19 mouse cellular contexts compared by ENCODE assay signal in genomic region chr7:116808475-116808874, GRCm38 (mm10).
DNase-seq lines count a peak whose midpoint lies in the region; ATAC-seq and TF ChIP-seq lines count a peak whose summit lies in the region.
"Had no signal": no experiment of that assay in that cellular context is flagged by ENCODE, and none has a peak within 500 bp of the region (broad histone marks: within the 10 kb centered on the region; RNA-seq: fewer than 3 reads in every experiment).

No protein-coding gene starts in this region.

- peak; percentile 61 for ATAC-seq in forebrain, embryonic 11.5 days (replicated peaks; ENCODE audit: low FRiP score)
- ATAC-seq in forebrain, postnatal 0 days = no peak
- ATAC-seq in hindbrain, embryonic 15.5 days (ENCODE audit: low FRiP score, low read depth) = peak; percentile 27; the same call in 1 of the 2 replicates
- no peak for ATAC-seq in hindbrain, embryonic 13.5 days (ENCODE audit: low FRiP score)
- ATAC-seq in neural tube, embryonic 15.5 days (ENCODE audit: low FRiP score) = no peak
- ATAC-seq in forebrain, embryonic 16.5 days = peak; percentile 38; the same call in 1 of the 2 replicates
- ATAC-seq: activated CD4-positive, CD25-positive, alpha-beta regulatory T cell, adult 4 months; hindbrain, postnatal 0 days; Patski had no signal

- no peak overlapping the region for H3K4me2 ChIP-seq in forebrain, embryonic 11.5 days (ENCODE audit: low read depth, low read length, severe bottlenecking)
- no peak overlapping the region for H3K4me2 ChIP-seq in forebrain, postnatal 0 days (ENCODE audit: low read depth)
- H3K4me2 ChIP-seq in hindbrain, embryonic 15.5 days = no peak overlapping the region
- no peak overlapping the region for H3K4me2 ChIP-seq in hindbrain, embryonic 13.5 days
- no peak overlapping the region for H3K4me2 ChIP-seq in neural tube, embryonic 15.5 days
- H3K4me2 ChIP-seq in forebrain, embryonic 16.5 days (ENCODE audit: low read length) = no peak overlapping the region
- H3K4me2 ChIP-seq: embryonic facial prominence, embryonic 13.5 days had no signal

- no peaks in the 10 kb centered on the region for H3K27me3 ChIP-seq in forebrain, embryonic 11.5 days (ENCODE audit: control insufficient read depth, insufficient read depth, low read length)
- H3K27me3 ChIP-seq in forebrain, postnatal 0 days (ENCODE audit: insufficient read depth, low read length) = no peaks in the 10 kb centered on the region
- no peaks in the 10 kb centered on the region for H3K27me3 ChIP-seq in hindbrain, embryonic 15.5 days
- no peaks in the 10 kb centered on the region for H3K27me3 ChIP-seq in hindbrain, embryonic 13.5 days
- no peaks in the 10 kb centered on the region for H3K27me3 ChIP-seq in neural tube, embryonic 15.5 days (replicated peaks)
- H3K27me3 ChIP-seq in forebrain, embryonic 16.5 days (replicated peaks; ENCODE audit: control insufficient read depth, insufficient read depth, low read length) = no peaks in the 10 kb centered on the region
- H3K27me3 ChIP-seq: embryonic facial prominence, embryonic 13.5 days; Patski had no signal

- H3K9ac ChIP-seq in forebrain, embryonic 11.5 days (ENCODE audit: low read length) = no peak overlapping the region
- H3K9ac ChIP-seq in forebrain, postnatal 0 days = no peak overlapping the region
- no peak overlapping the region for H3K9ac ChIP-seq in hindbrain, embryonic 15.5 days
- H3K9ac ChIP-seq in hindbrain, embryonic 13.5 days = no peak overlapping the region
- H3K9ac ChIP-seq in neural tube, embryonic 15.5 days (replicated peaks) = no peak overlapping the region
- no peak overlapping the region for H3K9ac ChIP-seq in forebrain, embryonic 16.5 days (replicated peaks; ENCODE audit: low read depth, low read length)
- H3K9ac ChIP-seq: embryonic facial prominence, embryonic 13.5 days had no signal

- H3K9me3 ChIP-seq in forebrain, embryonic 11.5 days (ENCODE audit: control insufficient read depth, low read length) = no peaks in the 10 kb centered on the region; the same call in 1 of the 2 replicates
- H3K9me3 ChIP-seq in forebrain, postnatal 0 days (ENCODE audit: low read length) = no peaks in the 10 kb centered on the region
- no peaks in the 10 kb centered on the region for H3K9me3 ChIP-seq in hindbrain, embryonic 15.5 days
- no peaks in the 10 kb centered on the region for H3K9me3 ChIP-seq in hindbrain, embryonic 13.5 days
- H3K9me3 ChIP-seq in neural tube, embryonic 15.5 days (replicated peaks) = no peaks in the 10 kb centered on the region
- no peaks in the 10 kb centered on the region for H3K9me3 ChIP-seq in forebrain, embryonic 16.5 days (ENCODE audit: control insufficient read depth, low read length)
- H3K9me3 ChIP-seq: embryonic facial prominence, embryonic 13.5 days had no signal

- H3K36me3 ChIP-seq in forebrain, embryonic 11.5 days (ENCODE audit: control insufficient read depth, insufficient read depth, low read length) = no peaks in the 10 kb centered on the region
- H3K36me3 ChIP-seq in forebrain, postnatal 0 days (ENCODE audit: insufficient read depth) = no peaks in the 10 kb centered on the region
- H3K36me3 ChIP-seq in hindbrain, embryonic 15.5 days = no peaks in the 10 kb centered on the region
- no peaks in the 10 kb centered on the region for H3K36me3 ChIP-seq in hindbrain, embryonic 13.5 days
- H3K36me3 ChIP-seq in neural tube, embryonic 15.5 days = no peaks in the 10 kb centered on the region
- no peaks in the 10 kb centered on the region for H3K36me3 ChIP-seq in forebrain, embryonic 16.5 days (ENCODE audit: control insufficient read depth, insufficient read depth)
- H3K36me3 ChIP-seq: embryonic facial prominence, embryonic 13.5 days had no signal

- DNase-seq in forebrain, embryonic 11.5 days (ENCODE audit: low spot score) = no peak
- DNase-seq in forebrain, postnatal 0 days = no peak
- DNase-seq in neural tube, embryonic 10.5 days (ENCODE audit: extremely low spot score, low spot score) = no peak
- no peak for DNase-seq in gastrocnemius, adult 18-20 months (ENCODE audit: low spot score)
- DNase-seq: adrenal gland, postnatal 14 days; cerebellum, adult 18-20 months; cerebellum, adult 9-11 months; cerebellum, postnatal 36 days; gastrocnemius, postnatal 14 days; heart, postnatal 10 days; kidney, adult 11 months had no signal

- H3K4me3 ChIP-seq in forebrain, embryonic 11.5 days (ENCODE audit: low read depth, low read length) = no peak overlapping the region
- no peak overlapping the region for H3K4me3 ChIP-seq in forebrain, postnatal 0 days (ENCODE audit: low read depth, low read length)
- no peak overlapping the region for H3K4me3 ChIP-seq in hindbrain, embryonic 15.5 days
- no peak overlapping the region for H3K4me3 ChIP-seq in hindbrain, embryonic 13.5 days
- H3K4me3 ChIP-seq in neural tube, embryonic 15.5 days (replicated peaks) = no peak overlapping the region
- no peak overlapping the region for H3K4me3 ChIP-seq in forebrain, embryonic 16.5 days (replicated peaks; ENCODE audit: low read length)
- H3K4me3 ChIP-seq: embryonic facial prominence, embryonic 13.5 days had no signal

- H3K4me1 ChIP-seq in forebrain, embryonic 11.5 days (replicated peaks; ENCODE audit: control insufficient read depth, insufficient read depth, low read length) = no peaks in the 10 kb centered on the region
- no peaks in the 10 kb centered on the region for H3K4me1 ChIP-seq in forebrain, postnatal 0 days (ENCODE audit: insufficient read depth)
- H3K4me1 ChIP-seq in hindbrain, embryonic 15.5 days (replicated peaks) = peaks cover 8% of the 10 kb centered on the region; the same call in 1 of the 2 replicates
- H3K4me1 ChIP-seq in hindbrain, embryonic 13.5 days (replicated peaks) = peaks cover 10% of the 10 kb centered on the region
- H3K4me1 ChIP-seq in neural tube, embryonic 15.5 days = peaks cover 14% of the 10 kb centered on the region
- H3K4me1 ChIP-seq in forebrain, embryonic 16.5 days (replicated peaks; ENCODE audit: control insufficient read depth, insufficient read depth, low read length) = peaks cover 8% of the 10 kb centered on the region
- H3K4me1 ChIP-seq: embryonic facial prominence, embryonic 13.5 days had no signal

- no peak for TF ChIP-seq CTCF in forebrain, postnatal 0 days (IDR thresholded peaks at IDR 0.05; ENCODE audit: low read depth)

- no peak overlapping the region for H3K27ac ChIP-seq in forebrain, embryonic 11.5 days (ENCODE audit: low read depth, low read length)
- H3K27ac ChIP-seq in forebrain, postnatal 0 days (ENCODE audit: low read depth, low read length) = no peak overlapping the region
- peak overlapping the region; percentile 42; the same call in 1 of the 2 replicates for H3K27ac ChIP-seq in hindbrain, embryonic 15.5 days (replicated peaks)
- no peak overlapping the region for H3K27ac ChIP-seq in hindbrain, embryonic 13.5 days
- peak overlapping the region; percentile 56; the same call in 1 of the 2 replicates for H3K27ac ChIP-seq in neural tube, embryonic 15.5 days (replicated peaks)
- no peak overlapping the region for H3K27ac ChIP-seq in forebrain, embryonic 16.5 days (ENCODE audit: low read length)
- H3K27ac ChIP-seq: embryonic facial prominence, embryonic 13.5 days; hindbrain, postnatal 0 days had no signal

- 37% methylated on average over 3 of the region's 3 CpGs for WGBS in forebrain, embryonic 11.5 days
- WGBS in forebrain, postnatal 0 days = 13% methylated on average over 3 of the region's 3 CpGs
- 41% methylated on average over 3 of the region's 3 CpGs for WGBS in hindbrain, embryonic 15.5 days
- WGBS in hindbrain, embryonic 13.5 days = 46% methylated on average over 3 of the region's 3 CpGs
- 25% methylated on average over 3 of the region's 3 CpGs for WGBS in neural tube, embryonic 15.5 days
- 7% methylated on average over 3 of the region's 3 CpGs for WGBS in forebrain, embryonic 16.5 days

Comparison
In these comparisons a context has a peak if more than half of its experiments do, and no peak if none do; other contexts are left out.
1. ATAC-seq: peak in forebrain, embryonic 11.5 days (single experiment), hindbrain, embryonic 15.5 days (single experiment) and forebrain, embryonic 16.5 days (single experiment); none in forebrain, postnatal 0 days (single experiment), hindbrain, embryonic 13.5 days (single experiment) and neural tube, embryonic 15.5 days (single experiment).
2. H3K27ac ChIP-seq: peak in hindbrain, embryonic 15.5 days (single experiment) and neural tube, embryonic 15.5 days (single experiment); none in forebrain, embryonic 11.5 days (single experiment), forebrain, postnatal 0 days (single experiment), hindbrain, embryonic 13.5 days (single experiment) and forebrain, embryonic 16.5 days (single experiment).